Mouse (Mus musculus) lung, postnatal 4 days (tissue): ENCODE measurements around the gene Elovl5.

Source experiments
- DNase-seq, 2 experiments: peaks; one replicate each; pipeline ENCODE4 v3.0.0; 2021

Elovl5 gene

DNA sequence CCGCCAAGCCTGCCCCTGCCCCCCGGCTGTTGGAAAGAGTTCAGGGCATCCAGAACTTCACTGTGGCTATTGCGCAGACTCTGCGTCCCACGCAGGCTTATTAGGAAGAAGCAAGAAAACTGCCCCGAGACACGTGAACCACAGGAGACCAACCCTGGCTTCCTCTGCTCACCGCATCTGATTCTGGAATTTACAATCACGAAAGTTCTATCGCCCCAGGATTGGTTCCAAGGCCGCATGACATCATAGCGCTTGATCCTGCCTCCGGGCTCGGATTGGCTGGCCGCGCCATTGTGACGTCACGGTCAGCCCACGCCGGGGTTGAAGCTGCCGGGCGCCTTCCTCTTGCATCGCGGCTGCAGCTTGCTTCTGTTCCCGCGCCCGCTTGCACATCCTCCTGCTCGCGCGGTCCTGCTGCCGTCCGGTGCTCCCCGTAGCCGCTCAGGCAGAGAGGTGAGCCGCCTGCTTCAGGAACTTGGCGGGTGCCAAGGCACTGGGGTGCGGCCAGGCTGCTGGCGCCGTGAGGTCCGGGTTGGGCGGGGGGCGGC is at the start of gene Elovl5:
Gene Elovl5 (plus strand): TSS at position 291 of the 548 bp plus-strand sequence.
- DNase-seq: peak; percentile 98

GRCm38 (mm10) chr9:77891501-77891900 is 25.7 kb upstream of the Elovl5 start:
- no peak for DNase-seq

GRCm38 (mm10) chr9:77898551-77898950 is 18.6 kb upstream of the Elovl5 start:
- no peak for DNase-seq

GRCm38 (mm10) chr9:77904133-77904532 is 13.0 kb upstream of the Elovl5 start:
- DNase-seq: no peak

- peak in 1 of 2 experiments; percentile 36 for DNase-seq
These were observed 7.4 kb upstream of the Elovl5 start for GRCm38 (mm10) chr9:77909572-77910269.

DNA sequence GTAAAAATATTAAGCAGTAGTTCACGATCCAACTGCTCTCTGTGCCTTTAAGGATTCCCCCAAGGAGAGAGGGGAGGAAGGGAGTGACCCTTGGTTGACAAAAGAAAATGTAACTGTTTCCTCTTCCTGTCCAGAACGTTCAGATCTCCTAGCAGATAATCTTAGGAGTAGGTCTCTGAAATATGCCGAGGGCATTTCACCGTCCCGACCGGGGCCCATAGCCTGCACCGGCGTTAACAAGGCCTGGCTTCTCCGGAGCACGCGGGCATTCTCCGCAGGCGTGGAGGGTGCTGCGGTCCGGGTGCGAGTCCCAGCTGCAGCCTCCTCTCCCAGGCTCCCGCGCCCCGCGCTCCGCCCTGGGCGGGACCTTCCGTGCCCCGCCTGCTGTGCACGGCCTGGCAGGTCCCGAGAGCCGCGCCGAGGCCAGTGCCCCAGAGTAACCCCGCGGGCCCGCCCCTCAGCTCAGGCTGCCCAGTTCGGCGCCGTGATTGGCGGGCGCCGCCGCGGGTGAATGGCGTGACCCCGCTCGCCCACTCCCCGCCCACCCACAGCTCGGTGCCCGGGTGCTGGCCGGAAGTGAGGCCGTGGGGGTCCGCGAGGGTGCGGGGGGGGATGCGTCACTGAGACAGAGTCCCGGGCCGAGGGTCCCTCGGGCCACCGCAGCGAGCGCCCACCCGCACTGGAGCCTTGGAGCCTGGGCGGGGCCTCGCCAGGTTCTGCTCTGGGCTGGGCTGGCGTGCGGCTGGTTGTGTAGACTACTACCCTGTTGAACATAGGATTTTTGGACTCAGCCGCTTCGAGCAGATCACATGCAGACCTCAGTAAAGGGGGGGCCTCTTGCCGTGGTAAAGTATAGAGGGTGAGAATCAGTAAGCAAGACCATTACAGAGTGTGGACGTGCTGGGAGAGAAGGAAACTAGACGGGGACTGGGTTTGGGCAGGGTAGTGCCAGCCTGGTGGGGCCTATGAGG is 6.6 kb upstream of the Elovl5 start:
- DNase-seq: peak; percentile 96 to 98

GRCm38 (mm10) chr9:77911508-77912229 is 5.5 kb upstream of the Elovl5 start:
- no peak for DNase-seq

GRCm38 (mm10) chr9:77912246-77912645 is 4.9 kb upstream of the Elovl5 start:
- DNase-seq: no peak

- no peak for DNase-seq
These were observed 2.5 kb upstream of the Elovl5 start for GRCm38 (mm10) chr9:77914616-77915015.

DNA sequence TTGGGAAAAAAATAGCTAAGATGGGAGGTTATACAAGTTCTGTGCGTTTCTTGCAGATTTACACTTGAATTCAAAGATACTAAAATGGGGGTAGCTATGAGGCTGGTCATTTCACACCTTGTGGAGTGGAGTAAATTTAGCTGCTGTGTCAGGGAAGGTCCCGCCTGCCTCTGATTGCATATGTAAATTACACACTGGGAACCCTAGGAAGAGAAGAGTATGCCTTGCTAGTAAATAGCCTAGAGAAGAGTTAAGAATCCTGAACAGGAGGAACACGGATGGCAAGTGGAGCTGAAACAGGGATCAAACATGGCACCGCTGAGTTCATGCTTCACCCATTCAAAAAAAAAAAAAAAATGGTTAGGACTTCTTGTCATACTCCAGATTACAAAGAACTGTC is 1.4 kb upstream of the Elovl5 start:
- no peak for DNase-seq

GRCm38 (mm10) chr9:77917622-77918131 is 513 bp downstream of the Elovl5 start:
- DNase-seq: no peak

DNA sequence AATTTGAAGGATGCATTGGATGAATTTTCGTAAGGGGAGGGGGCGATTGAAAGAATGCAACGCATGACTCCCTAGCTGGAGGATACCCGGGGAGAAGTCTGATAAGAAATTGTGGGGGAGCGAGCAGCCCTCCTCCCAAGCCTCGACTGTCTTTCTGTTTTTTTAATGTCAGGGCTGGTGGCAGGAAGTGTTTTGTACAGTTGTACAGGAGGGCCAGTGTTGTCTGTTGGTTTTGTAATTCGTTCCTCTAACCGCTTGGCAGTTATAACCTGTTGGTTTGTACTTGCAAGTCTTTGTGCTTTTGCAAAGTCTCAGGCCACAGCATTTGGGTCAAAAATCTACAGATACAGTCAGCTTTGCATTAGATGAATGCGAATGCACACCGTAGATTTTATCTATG is 1.0 kb downstream of the Elovl5 start:
- no peak for DNase-seq

DNA sequence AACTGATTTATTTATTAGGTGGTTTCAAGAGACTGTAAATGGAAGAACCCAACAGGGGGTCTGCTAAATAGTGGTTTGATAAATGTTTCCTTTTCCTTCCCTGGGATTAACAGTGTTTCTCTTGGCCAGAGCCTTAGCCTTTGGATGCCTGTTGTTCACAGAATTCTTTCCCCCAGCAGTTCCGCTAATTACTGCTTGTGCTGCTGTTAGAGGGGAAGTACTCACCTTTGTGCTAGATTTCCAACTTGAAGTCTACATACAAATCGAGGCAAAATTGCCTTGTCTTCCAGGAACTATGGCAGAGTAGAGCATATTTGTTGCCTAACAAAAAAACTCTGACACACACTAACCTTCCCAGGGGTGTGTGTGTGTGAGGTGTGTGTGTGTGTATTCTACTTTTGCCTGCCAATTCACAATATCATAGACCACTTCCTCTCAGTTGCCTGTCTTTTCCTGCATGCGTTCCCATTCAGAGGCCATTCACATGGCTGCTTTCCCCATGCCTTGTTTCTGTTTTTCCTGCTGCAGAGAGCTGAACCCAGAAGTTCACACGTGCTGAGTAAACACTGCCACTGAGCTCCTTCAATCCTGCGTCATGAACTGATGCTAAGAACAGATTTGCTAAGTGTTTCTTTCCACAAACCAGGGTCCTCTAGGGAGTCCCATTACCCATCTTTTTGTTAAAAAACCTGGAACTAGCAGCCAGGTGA is 2.0 kb downstream of the Elovl5 start:
- no peak for DNase-seq

DNA sequence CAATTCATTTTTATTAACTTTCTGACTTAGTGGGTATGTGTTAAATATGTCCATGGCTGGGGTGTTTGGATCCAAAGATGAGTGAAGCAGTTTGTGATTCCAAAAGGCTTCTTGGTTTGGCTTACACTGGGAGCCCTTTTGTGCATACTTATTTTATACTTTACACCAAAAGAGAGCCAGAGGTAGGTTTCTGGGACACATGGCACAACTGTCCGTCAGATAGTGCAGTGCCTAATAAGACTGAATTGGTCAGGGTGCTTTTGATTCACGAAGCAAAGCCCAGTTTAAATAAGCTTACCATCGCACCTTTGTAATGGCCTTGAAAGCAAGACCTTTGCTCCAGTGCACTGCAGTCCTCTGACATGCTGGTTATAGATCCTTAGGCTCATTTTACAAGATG is 3.3 kb downstream of the Elovl5 start:
- no peak for DNase-seq

DNA sequence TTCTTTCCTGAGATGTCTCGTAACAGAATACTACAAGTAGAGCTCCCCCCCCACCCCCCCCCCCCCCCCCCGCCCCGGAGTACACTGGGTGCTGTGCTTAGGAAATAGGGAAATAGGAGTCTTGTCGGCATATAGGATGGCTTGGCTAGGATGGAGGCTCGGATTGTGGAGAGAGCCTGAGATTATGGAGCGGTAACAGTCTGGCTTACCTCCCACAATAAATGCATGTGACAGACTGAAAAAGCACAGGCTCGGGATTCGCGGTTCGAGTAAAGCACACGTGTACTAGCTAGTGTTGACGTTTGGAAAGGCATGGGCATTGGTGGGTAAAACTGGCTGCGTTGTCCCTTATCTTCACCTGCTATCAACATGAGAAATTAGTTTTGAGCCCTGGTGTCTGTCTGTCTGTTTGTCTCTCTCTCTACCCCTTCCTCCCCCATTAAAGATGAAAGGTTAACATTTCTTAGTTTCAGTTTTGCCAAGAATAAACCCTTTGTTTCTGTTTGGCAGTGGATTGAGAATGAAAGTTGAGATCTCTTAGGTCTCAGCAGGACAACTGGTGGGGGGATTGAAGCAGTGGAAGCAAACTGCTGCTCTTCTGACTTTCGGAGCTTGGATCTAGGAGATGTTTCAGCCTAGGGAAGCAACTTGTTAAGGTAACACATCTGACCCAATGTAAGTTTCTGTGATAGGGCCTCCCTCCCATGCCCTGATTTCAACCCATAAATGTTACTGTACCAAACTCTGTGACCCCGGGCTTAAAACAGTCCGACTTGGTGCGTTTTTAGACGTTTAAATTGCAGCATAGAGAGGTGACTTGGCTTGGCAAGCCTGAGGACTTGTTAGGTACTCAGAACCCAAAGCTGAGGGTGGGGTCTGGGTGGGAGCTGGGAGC is 4.4 kb downstream of the Elovl5 start:
- no peak for DNase-seq

DNA sequence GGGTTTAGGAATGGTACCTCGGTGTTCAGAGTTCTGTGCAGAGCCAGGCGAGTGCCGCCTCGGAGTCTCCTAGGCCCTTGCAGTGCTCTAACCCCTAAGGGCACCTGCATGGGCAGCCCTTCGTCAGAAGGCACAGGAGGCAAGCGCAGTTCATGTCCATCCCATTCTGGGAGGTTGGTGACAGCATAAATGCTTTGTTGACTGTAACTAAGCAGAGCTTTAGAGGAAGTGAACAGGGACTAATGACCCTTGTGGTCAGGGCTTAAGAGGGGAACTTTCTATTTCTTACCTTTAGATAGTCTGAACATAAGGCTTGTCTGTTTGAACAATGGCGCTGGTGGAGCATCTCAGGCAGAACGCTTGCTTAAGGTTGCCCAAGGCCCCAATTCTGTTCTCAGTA is 6.6 kb downstream of the Elovl5 start:
- no peak for DNase-seq

- DNase-seq: no peak
These were observed 7.0 kb downstream of the Elovl5 start for GRCm38 (mm10) chr9:77924199-77924598.

- no peak for DNase-seq
These were observed 9.0 kb downstream of the Elovl5 start for GRCm38 (mm10) chr9:77926151-77926550.

- DNase-seq: no peak
These were observed 9.7 kb downstream of the Elovl5 start for GRCm38 (mm10) chr9:77926911-77927310.

- no peak for DNase-seq
These were observed 10.3 kb downstream of the Elovl5 start for GRCm38 (mm10) chr9:77927431-77927830.

DNA sequence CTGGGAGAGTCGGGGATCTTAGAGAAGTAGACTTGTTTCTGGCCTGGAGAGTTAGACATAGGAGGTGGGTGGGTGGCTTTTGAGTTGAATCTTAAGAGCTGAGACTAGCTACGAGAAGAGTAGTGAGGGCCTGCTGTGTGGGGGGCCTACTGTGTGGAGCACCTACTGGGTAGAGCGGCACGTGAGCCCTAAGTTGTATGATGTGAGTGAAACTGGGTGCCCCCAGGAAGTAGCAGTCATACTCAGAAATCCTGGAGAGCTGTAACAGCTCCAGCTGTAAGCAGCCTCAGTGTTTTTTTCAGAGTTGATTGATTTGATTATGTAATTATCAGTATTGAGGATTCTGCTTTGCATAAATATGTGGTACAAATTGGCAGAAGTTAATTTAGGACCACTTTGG is 11.6 kb downstream of the Elovl5 start:
- no peak for DNase-seq
